In genomic region chr13:56093680-56094079, GRCm38 (mm10) we compare ENCODE assay signal across 11 mouse cellular contexts. TPM values are rescaled to one million over a fixed set of nuclear protein-coding genes. Genes with fewer than 3 reads are reported as not detected.
A peak's percentile ranks its signal among the peaks of the same experiment; 100 is the strongest.
DNase-seq lines count a peak whose midpoint lies in the region; ATAC-seq and TF ChIP-seq lines count a peak whose summit lies in the region.
"Had no signal": no experiment of that assay in that cellular context is flagged by ENCODE, and none has a peak within 500 bp of the region (broad histone marks: within the 10 kb centered on the region; RNA-seq: fewer than 3 reads in every experiment).

No protein-coding gene starts in this region.

- peaks cover 85% of the 10 kb centered on the region for H3K36me3 ChIP-seq in heart, embryonic 10.5 days
- peaks cover 8% of the 10 kb centered on the region; the same call in 1 of the 2 replicates for H3K36me3 ChIP-seq in hindbrain, postnatal 0 days (ENCODE audit: insufficient read depth, low read length)

- no peaks in the 10 kb centered on the region for H3K27me3 ChIP-seq in heart, embryonic 10.5 days (ENCODE audit: insufficient read depth, poor library complexity, severe bottlenecking)
- no peaks in the 10 kb centered on the region for H3K27me3 ChIP-seq in hindbrain, postnatal 0 days (ENCODE audit: insufficient read depth, low read length)

- 87% methylated on average over 3 of the region's 3 CpGs for WGBS in heart, embryonic 10.5 days
- 33% methylated on average over 3 of the region's 3 CpGs for WGBS in hindbrain, postnatal 0 days

- no peaks in the 10 kb centered on the region for H3K9me3 ChIP-seq in heart, embryonic 10.5 days
- H3K9me3 ChIP-seq in hindbrain, postnatal 0 days (ENCODE audit: low read length) = no peaks in the 10 kb centered on the region

- peak; percentile 90 for DNase-seq in heart, adult 11 months
- no peak for DNase-seq in heart, embryonic 10.5 days (ENCODE audit: low spot score)
- peak; percentile 42 to 54 for DNase-seq in left cerebral cortex, postnatal 14 days (ENCODE audit: low spot score in 2 of 2)
- DNase-seq in left cerebral cortex, adult 8-10 months (ENCODE audit: low spot score in 2 of 2) = no peak
- DNase-seq in brain, embryonic 14.5 days (ENCODE audit: low read depth) = peak; percentile 94
- DNase-seq in hindbrain, postnatal 0 days (ENCODE audit: low spot score) = peak; percentile 81
- no peak for DNase-seq in cerebellum, adult 8-10 months
- DNase-seq: kidney, postnatal 10 days; lung, embryonic 14.5 days had no signal

- no peak overlapping the region for H3K4me3 ChIP-seq in heart, embryonic 10.5 days
- no peak overlapping the region for H3K4me3 ChIP-seq in hindbrain, postnatal 0 days (ENCODE audit: low read length)
- H3K4me3 ChIP-seq: erythroblast, embryonic 14.5 days had no signal

- no peak for TF ChIP-seq POLR2A in brain, embryonic 14.5 days (IDR thresholded peaks at IDR 0.05; ENCODE audit: borderline replicate concordance, extremely low read depth, insufficient read depth, insufficient read length, poor library complexity, severe bottlenecking)

- no peak for TF ChIP-seq CTCF in brain, embryonic 14.5 days (IDR thresholded peaks at IDR 0.05; ENCODE audit: borderline replicate concordance, extremely low read depth, insufficient read depth, insufficient read length)
- TF ChIP-seq CTCF in hindbrain, postnatal 0 days (IDR thresholded peaks at IDR 0.05; ENCODE audit: low read depth) = no peak

- no peak overlapping the region for H3K4me2 ChIP-seq in hindbrain, postnatal 0 days (ENCODE audit: low read depth, low read length)
- H3K4me2 ChIP-seq: lung, embryonic 14.5 days had no signal

- H3K27ac ChIP-seq in heart, embryonic 10.5 days = no peak overlapping the region; the same call in 1 of the 2 replicates
- peak overlapping the region; percentile 55; the same call in 1 of the 2 replicates for H3K27ac ChIP-seq in hindbrain, postnatal 0 days

- H3K4me1 ChIP-seq in heart, embryonic 10.5 days = peaks cover 28% of the 10 kb centered on the region
- H3K4me1 ChIP-seq in hindbrain, postnatal 0 days (ENCODE audit: insufficient read depth, low read length) = peaks cover 29% of the 10 kb centered on the region

- intact Hi-C loops in left cerebral cortex, postnatal 14 days (cut with DNase I) = no loop called here

- no peak overlapping the region for H3K9ac ChIP-seq in hindbrain, postnatal 0 days (replicated peaks; ENCODE audit: low read length)
- H3K9ac ChIP-seq: lung, embryonic 14.5 days had no signal

- ATAC-seq in hindbrain, postnatal 0 days = peak; percentile 51; the same call in 1 of the 2 replicates
- ATAC-seq in CD4-positive, CD25-positive, alpha-beta regulatory T cell, adult 4 months = no peak

RNA-seq across cellular contexts. Expression of gene H2afy, which starts 42.5 kb away (rescaled TPM):
- 134 and 287 TPM in 2 replicates for polyA plus RNA-seq in heart, embryonic 10.5 days (2016; fragmentation: Nextera tagmentation; extraction: Ambion mirVana)
- 100 to 1,000 TPM in 1 of 2 experiments, 10 to 100 TPM in 1; 97.2 to 108 TPM for total RNA-seq in left cerebral cortex, postnatal 14 days (2021)
- total RNA-seq in left cerebral cortex, adult 8-10 months (2022) = 100 to 1,000 TPM in 3 of 4 experiments, 10 to 100 TPM in 1; 93.1 to 120 (median 103) TPM
- 317 and 334 TPM in 2 replicates for polyA plus RNA-seq in brain, embryonic 14.5 days (2012; rRNA removed)
- total RNA-seq in hindbrain, postnatal 0 days (2014; rRNA removed) = 181 and 192 TPM in 2 replicates
- polyA plus RNA-seq in hindbrain, postnatal 0 days (2015; fragmentation: Nextera tagmentation; extraction: Ambion mirVana) = 175 and 193 TPM in 2 replicates
- 100 to 1,000 TPM; 106 to 135 TPM for polyA plus RNA-seq in CD4-positive, CD25-positive, alpha-beta regulatory T cell, adult 4 months (2017; shearing (Covaris generic))

Comparison
In these comparisons a context has a peak if more than half of its experiments do, and no peak if none do; other contexts are left out.
1. DNase-seq: peak in heart, adult 11 months (single experiment), left cerebral cortex, postnatal 14 days (2 of 2), brain, embryonic 14.5 days (single experiment) and hindbrain, postnatal 0 days (single experiment); none in heart, embryonic 10.5 days (single experiment), left cerebral cortex, adult 8-10 months (0 of 2) and cerebellum, adult 8-10 months (single experiment).